Mouse (Mus musculus) neural tube, embryonic 11.5 days (tissue): ENCODE data around the gene C530008M17Rik. TPM values are rescaled to one million over a fixed set of nuclear protein-coding genes. Genes with fewer than 3 reads are reported as not detected.

Source experiments
- ATAC-seq: fragments of 200-750 bp; cut with Nextera tagmentation; 2 replicates; pipeline ENCODE4 v1.8.0; 2017; ENCODE audit warnings: moderate number of reproducible peaks, mild to moderate bottlenecking, moderate TSS enrichment, moderate library complexity; ENCODE audit not compliant: insufficient read depth, low FRiP score, low TSS enrichment
- DNase-seq: peaks from one replicate; pipeline ENCODE4 v3.0.0-alpha.2; 2015; ENCODE audit warnings: low spot score
- H3K27ac ChIP-seq: fragments of 300-500 bp; sonication (generic); 2 replicates; pipeline ENCODE4 v1.5.1; 2014; ENCODE audit warnings: low read depth, mild to moderate bottlenecking, low read length
- H3K27me3 ChIP-seq: fragments of 300-500 bp; sonication (generic); 2 replicates; pipeline ENCODE4 v1.6.1; 2014; ENCODE audit warnings: mild to moderate bottlenecking, low read length, mixed read lengths; ENCODE audit not compliant: control insufficient read depth, insufficient read depth
- H3K36me3 ChIP-seq: fragments of 300-500 bp; sonication (generic); 2 replicates; pipeline ENCODE4 v1.6.1; 2014; ENCODE audit warnings: mild to moderate bottlenecking, low read length, moderate library complexity, mixed read lengths; ENCODE audit not compliant: control insufficient read depth, insufficient read depth
- H3K4me1 ChIP-seq: fragments of 300-500 bp; sonication (generic); 2 replicates; pipeline ENCODE4 v1.6.1; 2014; ENCODE audit warnings: low read length, mixed read lengths; ENCODE audit not compliant: control insufficient read depth, insufficient read depth
- H3K4me2 ChIP-seq: fragments of 300-500 bp; sonication (generic); 2 replicates; pipeline ENCODE4 v1.6.1; 2014; ENCODE audit warnings: low read depth, mild to moderate bottlenecking, moderate library complexity
- H3K4me3 ChIP-seq: fragments of 300-500 bp; sonication (generic); 2 replicates; pipeline ENCODE4 v1.5.1; 2014; ENCODE audit warnings: low read depth, low read length
- H3K9ac ChIP-seq: fragments of 300-500 bp; sonication (generic); 2 replicates; pipeline ENCODE4 v1.6.1; 2014; ENCODE audit warnings: mild to moderate bottlenecking, low read length
- H3K9me3 ChIP-seq: fragments of 300-500 bp; sonication (generic); 2 replicates; pipeline ENCODE4 v1.6.1; 2016; ENCODE audit warnings: low read length; ENCODE audit not compliant: control insufficient read depth
- WGBS: fragments of 180-500 bp; shearing (Covaris S2); extraction: QIAGEN DNeasy Blood & Tissue Kit; methylation state at CpG from one replicate; pipeline ENCODE4 v1.1.7; 2014; 5-methylcytosine and 5-hydroxymethylcytosine counted together
- polyA plus RNA-seq: library from polyadenylated mRNA; unstranded; fragments of >200 nt; fragmentation: Nextera tagmentation; extraction: Ambion mirVana; gene quantifications from 2 replicates; pipeline ENCODE4 v1.2.1, GENCODE M21; 2014

C530008M17Rik gene
- polyA plus RNA-seq, 1 experiment from 2014 or later = 38.6 TPM

GRCm38 (mm10) chr5:76634012-76634411 lies 22.3 kb upstream of the C530008M17Rik start:
- Histone ChIP-seq H3K4me2 (no peak overlapping the region), H3K9ac (no peak overlapping the region), H3K4me1 (no peaks in the 10 kb centered on the region), H3K36me3 (peaks cover 13% of the 10 kb centered on the region), H3K4me3 (no peak overlapping the region), H3K9me3 (no peaks in the 10 kb centered on the region), H3K27ac (no peak overlapping the region), H3K27me3 (no peaks in the 10 kb centered on the region)
- WGBS = 72% methylated on average over 10 of the region's 10 CpGs
- no peak for ATAC-seq
- DNase-seq = no peak

DNA sequence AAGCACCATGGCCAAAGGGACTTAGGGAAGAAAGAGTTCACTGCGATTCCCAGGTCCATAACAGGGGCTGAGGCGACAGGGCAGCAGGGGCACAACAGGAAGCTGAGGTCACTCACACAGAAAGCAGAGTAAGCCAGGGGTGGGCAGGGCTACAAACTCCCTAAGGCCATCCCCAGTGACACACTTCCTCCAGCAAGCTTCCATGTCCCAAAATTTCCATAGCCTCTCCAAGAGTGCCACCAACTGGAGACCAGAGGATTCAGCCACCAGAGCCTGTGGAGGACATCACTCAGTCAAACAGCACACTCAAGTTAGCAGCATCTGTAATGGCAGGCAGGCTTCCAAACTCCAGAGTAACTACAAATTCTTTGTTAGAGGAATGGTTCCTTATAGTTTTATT lies 20.7 kb upstream of the C530008M17Rik start:
- no peaks in the 10 kb centered on the region for H3K9me3 ChIP-seq
- 88% methylated on average over 2 of the region's 2 CpGs for WGBS
- no peak for ATAC-seq
- no peaks in the 10 kb centered on the region for H3K27me3 ChIP-seq
- no peak overlapping the region for H3K27ac ChIP-seq
- H3K4me3 ChIP-seq = no peak overlapping the region
- DNase-seq = no peak
- H3K36me3 ChIP-seq = peaks cover 13% of the 10 kb centered on the region
- no peak overlapping the region for H3K9ac ChIP-seq
- H3K4me1 ChIP-seq = no peaks in the 10 kb centered on the region
- H3K4me2 ChIP-seq = no peak overlapping the region

- H3K9ac ChIP-seq = no peak overlapping the region
- ATAC-seq (no peak), DNase-seq (no peak)
- H3K27ac ChIP-seq = no peak overlapping the region
- H3K36me3 ChIP-seq = peaks cover 5% of the 10 kb centered on the region
- WGBS = 91% methylated on average over 4 of the region's 4 CpGs
- no peak overlapping the region for H3K4me2 ChIP-seq
- no peak overlapping the region for H3K4me3 ChIP-seq
- H3K4me1 ChIP-seq = no peaks in the 10 kb centered on the region
- no peaks in the 10 kb centered on the region for H3K27me3 ChIP-seq
- no peaks in the 10 kb centered on the region for H3K9me3 ChIP-seq
Observed at GRCm38 (mm10) chr5:76642076-76642475, 14.2 kb upstream of the C530008M17Rik start.

GRCm38 (mm10) chr5:76644234-76644633 lies 12.1 kb upstream of the C530008M17Rik start:
- Histone ChIP-seq H3K9ac (no peak overlapping the region), H3K36me3 (peaks cover 5% of the 10 kb centered on the region), H3K4me3 (no peak overlapping the region), H3K4me2 (no peak overlapping the region), H3K4me1 (no peaks in the 10 kb centered on the region), H3K9me3 (no peaks in the 10 kb centered on the region), H3K27me3 (no peaks in the 10 kb centered on the region), H3K27ac (no peak overlapping the region)
- 94% methylated on average over 7 of the region's 7 CpGs for WGBS
- DNase-seq (no peak), ATAC-seq (no peak)

GRCm38 (mm10) chr5:76645091-76645868 lies 11.0 kb upstream of the C530008M17Rik start:
- Histone ChIP-seq H3K4me3 (no peak overlapping the region), H3K9ac (no peak overlapping the region), H3K4me1 (no peaks in the 10 kb centered on the region), H3K9me3 (no peaks in the 10 kb centered on the region), H3K36me3 (peaks cover 5% of the 10 kb centered on the region), H3K4me2 (no peak overlapping the region), H3K27me3 (no peaks in the 10 kb centered on the region), H3K27ac (no peak overlapping the region)
- no peak for ATAC-seq
- no peak for DNase-seq
- WGBS = 95% methylated on average over 10 of the region's 10 CpGs

GRCm38 (mm10) chr5:76649897-76650296 lies 6.4 kb upstream of the C530008M17Rik start:
- H3K4me2 ChIP-seq = no peak overlapping the region
- H3K4me3 ChIP-seq = no peak overlapping the region
- ATAC-seq (no peak), DNase-seq (no peak)
- H3K27ac ChIP-seq = no peak overlapping the region
- H3K9ac ChIP-seq = no peak overlapping the region
- no peaks in the 10 kb centered on the region; the same call in 1 of the 2 replicates for H3K4me1 ChIP-seq
- no peaks in the 10 kb centered on the region for H3K27me3 ChIP-seq
- H3K36me3 ChIP-seq = no peaks in the 10 kb centered on the region
- WGBS = 71% methylated on average over 4 of the region's 4 CpGs
- H3K9me3 ChIP-seq = no peaks in the 10 kb centered on the region

DNA sequence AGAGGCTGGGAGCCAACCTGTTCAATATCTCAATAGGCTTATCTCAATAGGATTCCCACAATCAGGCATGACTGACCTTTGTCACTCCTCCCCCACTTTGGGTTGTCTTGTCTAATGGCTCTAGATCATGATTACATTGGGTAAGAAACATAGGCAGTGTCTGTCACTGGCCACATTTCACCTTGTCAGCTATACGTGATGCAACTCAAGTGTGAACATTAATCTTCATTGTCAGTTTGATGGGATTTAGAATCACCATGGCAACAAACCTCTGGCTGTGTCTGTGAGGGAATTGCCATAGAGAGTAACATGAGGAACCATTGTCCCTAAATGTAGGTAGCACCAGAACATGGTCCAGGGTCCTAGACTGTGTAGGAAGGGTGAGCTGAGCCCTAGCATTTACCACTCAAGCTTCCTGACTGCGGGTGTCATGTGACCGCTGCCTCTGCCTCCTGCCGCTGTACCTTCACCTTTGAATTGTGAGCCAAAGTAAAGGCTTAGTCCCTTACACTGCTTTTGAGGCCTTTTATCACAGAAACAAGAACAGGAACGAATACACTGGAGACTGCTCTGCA lies 5.1 kb upstream of the C530008M17Rik start:
- H3K27ac ChIP-seq = no peak overlapping the region
- DNase-seq = no peak
- peak; percentile 50 for ATAC-seq

GRCm38 (mm10) chr5:76657245-76658083 lies 1.2 kb downstream of the C530008M17Rik start:
- Histone ChIP-seq H3K9me3 (no peaks in the 10 kb centered on the region), H3K27ac (peak overlapping the region; percentile 96), H3K9ac (peak overlapping the region; percentile 99), H3K4me1 (peaks cover 10% of the 10 kb centered on the region; the same call in 1 of the 2 replicates), H3K36me3 (no peaks in the 10 kb centered on the region), H3K4me2 (peak overlapping the region; percentile 58), H3K4me3 (peak overlapping the region; percentile 79), H3K27me3 (no peaks in the 10 kb centered on the region)
- peak; percentile 91 for ATAC-seq
- DNase-seq = peak; percentile 88
- WGBS = under 1% methylated on average over 71 of the region's 80 CpGs

More for the DNA sequence above, 5.1 kb upstream of the C530008M17Rik start:
- no peak overlapping the region for H3K4me2 ChIP-seq
- whole genome bisulfite sequencing = 67% methylated on average over 5 of the region's 5 CpGs
- no peaks in the 10 kb centered on the region for H3K27me3 ChIP-seq
- H3K9ac ChIP-seq = no peak overlapping the region
- no peaks in the 10 kb centered on the region for H3K36me3 ChIP-seq
- no peaks in the 10 kb centered on the region for H3K9me3 ChIP-seq
- no peaks in the 10 kb centered on the region; the same call in 1 of the 2 replicates for H3K4me1 ChIP-seq
- no peak overlapping the region for H3K4me3 ChIP-seq
